Mouse (Mus musculus): Measurements from ENCODE around the gene 4933411K16Rik.
"Not testable (repeated sequence)": the region's sequence is repeated elsewhere in the genome, so short reads cannot be mapped to it uniquely, and the experiment has no call there.

Gene 4933411K16Rik

DNA sequence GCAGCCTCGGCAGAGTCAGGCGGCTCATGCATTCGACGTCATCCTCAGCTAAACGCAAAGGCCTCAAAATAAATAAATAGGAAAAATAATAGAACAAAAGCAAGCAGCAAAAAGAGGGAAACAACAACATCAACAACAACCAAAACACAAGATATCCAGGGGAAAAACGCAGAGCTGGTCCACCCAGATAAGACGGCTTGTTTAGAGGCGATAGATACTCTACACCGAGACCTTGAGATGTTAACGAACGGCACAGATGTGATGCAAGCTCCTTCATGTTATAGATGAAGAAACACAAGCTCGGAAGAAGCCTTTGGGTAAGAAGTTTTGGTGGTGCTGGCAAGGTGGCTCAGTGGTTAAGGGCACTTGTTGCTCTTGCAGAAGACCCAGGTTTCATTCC, 27.0 kb downstream of the 4933411K16Rik start:
- DNase-seq (ENCODE audit: low spot score in 2 of 2) = no peak

DNA sequence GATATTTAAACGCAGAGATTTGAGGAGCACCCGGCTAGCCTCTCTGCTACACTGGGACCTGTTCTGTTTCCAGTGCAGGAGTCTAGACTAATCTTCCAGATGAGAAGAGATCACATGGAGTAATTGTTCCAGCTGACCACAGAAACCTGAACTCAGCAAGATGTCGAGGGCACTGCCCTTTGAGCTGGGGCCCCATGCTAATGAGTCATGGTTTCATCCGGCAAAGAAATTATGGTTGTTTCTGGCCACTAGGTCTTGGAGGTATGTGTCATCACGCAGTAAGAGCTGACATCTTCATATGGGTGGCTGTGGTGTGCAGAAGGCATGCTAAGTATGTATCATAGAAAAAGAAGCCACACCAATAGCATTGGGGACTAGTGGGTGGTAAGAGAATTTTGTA, 27.9 kb downstream of the 4933411K16Rik start:
- DNase-seq (ENCODE audit: low spot score in 2 of 2) = no peak

DNA sequence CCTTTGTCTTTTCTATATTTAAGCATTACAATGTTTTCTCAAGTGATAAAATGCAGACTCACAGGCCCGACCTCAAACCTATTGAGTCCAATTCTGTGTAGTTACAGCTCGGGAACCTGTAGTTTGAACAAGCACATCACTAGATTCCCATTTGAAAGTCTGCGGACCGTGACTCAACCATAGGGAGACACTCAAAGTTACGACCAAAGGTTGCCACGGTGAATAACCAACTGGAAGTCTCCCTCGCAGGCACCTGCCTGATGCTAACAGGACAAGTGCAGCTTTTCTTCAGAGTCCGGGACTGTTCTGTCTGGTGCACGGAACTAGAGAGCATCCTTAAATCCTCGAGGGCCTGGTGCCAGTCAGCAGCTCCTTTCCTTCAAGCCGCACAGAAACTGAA, 28.4 kb downstream of the 4933411K16Rik start:
- DNase-seq (ENCODE audit: low spot score in 2 of 2) = no peak

DNA sequence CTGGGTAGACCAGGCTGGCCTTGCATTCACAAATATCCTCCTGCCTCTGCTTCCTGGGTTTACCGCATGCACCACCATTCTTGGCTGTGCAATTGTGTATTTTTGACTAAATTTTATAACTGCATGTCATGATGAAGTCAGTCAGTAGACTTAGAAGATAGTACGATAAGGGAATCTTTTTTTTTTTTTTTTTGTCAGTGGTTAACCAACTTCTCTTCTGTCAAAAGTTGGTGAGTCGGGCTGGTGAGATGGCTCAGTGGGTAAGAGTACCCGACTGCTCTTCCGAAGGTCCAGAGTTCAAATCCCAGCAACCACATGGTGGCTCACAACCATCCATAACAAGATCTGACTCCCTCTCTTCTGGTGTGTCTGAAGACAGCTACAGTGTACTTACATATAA, 29.6 kb downstream of the 4933411K16Rik start:
- not testable (repeated sequence) for DNase-seq (ENCODE audit: low spot score in 2 of 2)

DNA sequence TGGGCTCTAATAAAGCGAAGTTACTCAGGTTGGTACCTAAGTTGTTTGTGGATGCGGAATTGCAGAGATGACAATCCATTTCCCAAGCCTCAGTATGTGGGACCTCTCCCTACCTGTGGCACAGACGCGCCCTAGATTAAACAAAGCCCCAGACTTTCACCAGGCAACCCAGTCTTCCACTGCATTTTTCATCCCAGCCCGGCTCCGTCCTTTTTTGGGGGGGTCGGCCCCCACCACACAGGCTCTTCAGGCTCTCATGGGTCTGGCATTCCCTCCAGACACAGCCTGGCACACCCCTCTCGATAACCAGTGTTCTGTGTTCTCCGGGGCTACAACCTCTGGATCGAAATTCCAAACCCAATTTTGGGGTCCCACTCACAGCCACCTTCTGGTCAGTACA, 33.6 kb downstream of the 4933411K16Rik start:
- DNase-seq (ENCODE audit: low spot score in 2 of 2) = no peak

DNA sequence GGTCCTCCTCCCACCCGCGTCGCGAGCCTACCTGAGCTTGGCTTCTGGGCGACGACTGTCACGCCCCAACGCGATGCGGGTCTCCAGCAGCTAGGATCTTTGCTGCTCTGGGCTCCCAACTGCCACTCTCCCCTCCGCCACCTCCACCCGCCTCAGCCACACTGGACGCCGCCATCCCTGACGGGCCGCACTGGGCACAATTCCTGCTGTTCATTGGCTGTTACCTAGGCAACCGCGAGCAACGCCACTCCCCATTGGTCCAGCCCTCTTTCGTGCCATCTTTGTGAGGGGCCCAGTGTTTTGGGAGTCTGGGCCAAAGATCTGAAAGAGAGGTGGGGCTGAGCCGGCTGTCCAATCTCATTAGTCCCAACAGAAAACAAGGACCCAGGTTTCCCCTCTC, 34.1 kb downstream of the 4933411K16Rik start, which contains the start of gene Morn4:
TSS of gene Morn4 (minus strand) at position 192 of the 400 bp plus-strand sequence.
- peak; percentile 18 to 22 for DNase-seq (ENCODE audit: low spot score in 2 of 2)

DNA sequence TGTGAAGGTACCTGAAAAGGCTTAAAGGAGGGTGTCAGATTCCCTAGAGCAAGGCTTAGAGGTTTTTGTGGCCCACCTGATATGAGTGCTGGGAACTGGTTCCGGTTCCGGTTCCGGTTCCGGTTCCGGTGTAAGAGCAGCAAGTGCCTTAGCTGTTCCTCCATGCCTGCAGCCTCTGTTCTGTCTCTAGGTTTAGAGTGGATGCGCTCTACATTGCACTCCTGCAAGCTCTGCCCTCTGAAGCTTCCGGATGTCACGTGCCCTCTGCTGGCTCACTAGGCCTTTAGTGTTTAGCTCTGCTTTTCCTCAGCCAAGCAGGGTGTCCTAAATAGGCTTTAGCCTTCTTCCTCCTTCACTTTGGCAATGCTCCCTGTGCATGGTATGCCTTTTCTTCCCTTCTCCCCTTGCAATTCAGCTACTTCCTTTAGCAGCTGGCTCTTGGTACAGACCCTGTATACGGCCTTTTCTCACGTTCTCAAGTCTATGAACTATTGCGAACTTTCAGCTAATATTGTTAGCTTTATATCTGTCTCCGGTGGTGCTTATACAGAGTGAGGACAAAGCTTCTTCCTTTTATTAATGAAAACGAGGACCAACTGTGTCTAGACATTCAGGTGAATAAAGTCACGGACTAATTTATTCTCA, 37.2 kb downstream of the 4933411K16Rik start:
- peak; percentile 71 to 77 for DNase-seq (ENCODE audit: low spot score in 2 of 2)

DNA sequence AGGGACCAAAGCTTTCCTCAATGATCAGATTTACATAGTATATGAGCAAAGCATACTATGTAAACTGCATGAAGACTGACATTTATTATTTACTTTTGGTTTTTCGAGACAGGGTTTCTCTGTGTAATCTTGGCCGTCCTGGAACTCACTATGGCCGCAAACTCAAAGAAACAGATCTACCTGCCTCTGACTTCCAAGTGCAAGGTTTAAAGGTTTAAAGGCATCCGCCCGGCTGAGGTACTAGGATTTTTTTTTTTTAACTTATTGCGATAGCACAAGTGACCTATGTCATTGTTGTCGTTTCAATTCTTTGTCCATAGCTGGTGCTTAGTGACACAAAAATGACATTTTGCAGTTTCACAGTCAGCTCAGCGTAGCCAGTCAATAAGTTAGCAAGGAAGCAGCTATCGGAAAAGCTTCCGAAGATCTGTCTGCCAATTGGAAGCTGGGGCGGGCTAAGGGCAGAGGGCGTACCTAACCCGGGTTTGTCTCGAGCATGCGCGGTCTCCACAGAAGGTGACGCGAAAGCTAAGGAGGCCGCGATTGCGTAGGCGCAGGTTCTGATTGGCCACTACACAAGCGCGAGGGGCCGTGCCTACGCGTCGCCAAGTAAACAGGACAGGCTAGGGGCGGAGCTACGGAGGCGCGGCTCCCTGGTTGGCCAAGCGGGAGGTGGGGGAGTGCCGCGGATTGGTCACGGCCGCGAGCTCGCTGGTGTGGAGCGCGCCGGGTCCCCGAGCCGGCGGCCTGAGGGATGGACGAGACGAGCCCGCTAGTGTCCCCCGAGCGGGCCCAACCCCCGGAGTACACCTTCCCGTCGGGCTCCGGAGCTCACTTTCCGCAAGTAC, 37.9 kb downstream of the 4933411K16Rik start, which contains the start of gene Pi4k2a:
TSS of gene Pi4k2a (plus strand) at position 723 of the 848 bp plus-strand sequence.
- DNase-seq (ENCODE audit: low spot score in 2 of 2) = peak; percentile 97 to 99

DNA sequence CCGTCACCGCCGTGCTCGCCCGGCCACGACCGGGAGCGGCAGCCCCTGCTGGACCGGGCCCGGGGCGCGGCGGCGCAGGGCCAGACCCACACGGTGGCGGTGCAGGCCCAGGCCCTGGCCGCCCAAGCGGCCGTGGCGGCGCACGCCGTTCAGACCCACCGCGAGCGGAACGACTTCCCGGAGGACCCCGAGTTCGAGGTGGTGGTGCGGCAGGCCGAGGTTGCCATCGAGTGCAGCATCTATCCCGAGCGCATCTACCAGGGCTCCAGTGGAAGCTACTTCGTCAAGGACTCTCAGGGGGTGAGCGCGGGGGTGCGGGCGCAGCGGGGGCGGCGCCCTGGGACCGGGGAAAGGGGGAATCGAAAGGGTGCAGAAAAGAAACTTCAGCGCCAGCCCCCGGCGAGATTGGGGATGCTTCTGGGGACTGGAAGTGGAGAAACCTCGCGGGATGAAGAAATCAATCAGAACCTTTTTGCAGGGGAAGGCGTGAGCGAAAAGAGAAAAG, 38.6 kb downstream of the 4933411K16Rik start:
- DNase-seq (ENCODE audit: low spot score in 2 of 2) = peak; percentile 44 to 51

DNA sequence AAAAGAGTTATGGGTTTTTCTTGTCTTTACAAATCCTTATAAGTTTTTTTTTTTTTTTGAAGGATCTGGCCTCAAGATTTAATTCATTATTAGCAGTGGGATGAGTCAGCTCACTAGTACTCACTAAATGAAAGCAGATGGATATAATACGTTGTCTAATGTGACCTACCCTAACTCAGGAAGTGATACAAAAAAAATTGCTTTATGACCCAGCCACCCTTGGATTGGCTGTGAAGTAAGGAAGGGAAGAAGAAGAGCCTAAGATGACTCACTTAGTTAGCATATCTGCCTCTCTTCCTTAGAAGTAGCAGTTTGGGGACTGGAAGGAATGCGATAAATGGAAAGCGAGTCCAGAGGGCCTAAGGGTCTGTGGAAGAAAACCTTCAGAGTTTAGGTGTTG, 47.4 kb downstream of the 4933411K16Rik start:
- DNase-seq (ENCODE audit: low spot score in 2 of 2) = no peak

Data from thymus, postnatal 10 days (tissue).